Mouse (Mus musculus): ENCODE results near the gene Bco2. TPM values are rescaled to one million over a fixed set of nuclear protein-coding genes. Genes with fewer than 3 reads are reported as not detected.

Gene Bco2
- total RNA-seq, 1 experiment, result 0.22 TPM

GRCm38 (mm10) chr9:50567372-50567771, 12.4 kb upstream of the Bco2 start:
- no peaks in the 10 kb centered on the region for H3K4me1 ChIP-seq (ENCODE audit: control insufficient read depth in 2 of 2, insufficient read depth in 2 of 2, low read length in 2 of 2, poor library complexity in 1 of 2)
- no peaks in the 10 kb centered on the region for H3K9me3 ChIP-seq (ENCODE audit: control insufficient read depth, insufficient read depth, low read depth, low read length)
- H3K36me3 ChIP-seq (ENCODE audit: control insufficient read depth, insufficient read depth, low read length, poor library complexity, severe bottlenecking), result no peaks in the 10 kb centered on the region
- no peak for DNase-seq (ENCODE audit: low read depth, low spot score)
- H3K9ac ChIP-seq (ENCODE audit: insufficient read depth, low read depth, low read length, poor library complexity, severe bottlenecking), result no peak overlapping the region
- TF ChIP-seq ZC3H11A (IDR thresholded peaks at IDR 0.05; ENCODE audit: borderline replicate concordance, low read depth, low read length) (no peak), ZNF384 (IDR thresholded peaks at IDR 0.05; ENCODE audit: low read depth, low read length) (no peak), MAFK (IDR thresholded peaks at IDR 0.05; ENCODE audit: insufficient read depth, low read depth, low read length) (no peak), CHD2 (IDR thresholded peaks at IDR 0.05; ENCODE audit: low read depth, low read length) (no peak), HCFC1 (IDR thresholded peaks at IDR 0.05; ENCODE audit: borderline replicate concordance, insufficient read depth, low read length) (no peak)
- in situ Hi-C loops (cut with MboI; ENCODE audit: low sequenced_read_pairs in 2 of 2, unreplicated experiment in 2 of 2), result no loop called here
- no peak overlapping the region for H3K27ac ChIP-seq (ENCODE audit: insufficient read depth, low read depth, low read length, poor library complexity, severe bottlenecking)
- H3K4me3 ChIP-seq (ENCODE audit: insufficient read depth in 1 of 2, low read depth in 1 of 2, low read length in 2 of 2, poor library complexity in 1 of 2, severe bottlenecking in 1 of 2), result no peak overlapping the region

- H3K27ac ChIP-seq (ENCODE audit: insufficient read depth, low read depth, low read length, poor library complexity, severe bottlenecking), result no peak overlapping the region
- H3K4me1 ChIP-seq (ENCODE audit: control insufficient read depth in 2 of 2, insufficient read depth in 2 of 2, low read length in 2 of 2, poor library complexity in 1 of 2), result 0 out of 4 replicates have a peak, but pooled peaks cover 0 to 2% of the 10 kb centered on the region in 2 experiments
- no peak for TF ChIP-seq MAFK (IDR thresholded peaks at IDR 0.05; ENCODE audit: insufficient read depth, low read depth, low read length)
- no peak for TF ChIP-seq ZNF384 (IDR thresholded peaks at IDR 0.05; ENCODE audit: low read depth, low read length)
- no peak for TF ChIP-seq HCFC1 (IDR thresholded peaks at IDR 0.05; ENCODE audit: borderline replicate concordance, insufficient read depth, low read length)
- no peak for TF ChIP-seq ZC3H11A (IDR thresholded peaks at IDR 0.05; ENCODE audit: borderline replicate concordance, low read depth, low read length)
- no peak for TF ChIP-seq CHD2 (IDR thresholded peaks at IDR 0.05; ENCODE audit: low read depth, low read length)
- no peak overlapping the region for H3K4me3 ChIP-seq (ENCODE audit: insufficient read depth in 1 of 2, low read depth in 1 of 2, low read length in 2 of 2, poor library complexity in 1 of 2, severe bottlenecking in 1 of 2)
- no peak for DNase-seq (ENCODE audit: low read depth, low spot score)
- H3K36me3 ChIP-seq (ENCODE audit: control insufficient read depth, insufficient read depth, low read length, poor library complexity, severe bottlenecking), result no peaks in the 10 kb centered on the region
- H3K9ac ChIP-seq (ENCODE audit: insufficient read depth, low read depth, low read length, poor library complexity, severe bottlenecking), result no peak overlapping the region
- in situ Hi-C loops (cut with MboI; ENCODE audit: low sequenced_read_pairs in 2 of 2, unreplicated experiment in 2 of 2), result no loop called here
- no peaks in the 10 kb centered on the region for H3K9me3 ChIP-seq (ENCODE audit: control insufficient read depth, insufficient read depth, low read depth, low read length)
Measured at GRCm38 (mm10) chr9:50565940-50566339, 11.0 kb upstream of the Bco2 start.

- Histone ChIP-seq H3K4me3 (ENCODE audit: insufficient read depth in 1 of 2, low read depth in 1 of 2, low read length in 2 of 2, poor library complexity in 1 of 2, severe bottlenecking in 1 of 2) (no peak overlapping the region), H3K9ac (ENCODE audit: insufficient read depth, low read depth, low read length, poor library complexity, severe bottlenecking) (no peak overlapping the region), H3K36me3 (ENCODE audit: control insufficient read depth, insufficient read depth, low read length, poor library complexity, severe bottlenecking) (no peaks in the 10 kb centered on the region), H3K27ac (ENCODE audit: insufficient read depth, low read depth, low read length, poor library complexity, severe bottlenecking) (no peak overlapping the region), H3K4me1 (ENCODE audit: control insufficient read depth in 2 of 2, insufficient read depth in 2 of 2, low read length in 2 of 2, poor library complexity in 1 of 2) (0 out of 4 replicates have a peak, but pooled peaks cover 0 to 3% of the 10 kb centered on the region in 2 experiments), H3K9me3 (ENCODE audit: control insufficient read depth, insufficient read depth, low read depth, low read length) (no peaks in the 10 kb centered on the region)
- in situ Hi-C loops (cut with MboI; ENCODE audit: low sequenced_read_pairs in 2 of 2, unreplicated experiment in 2 of 2), result no loop called here
- no peak for DNase-seq (ENCODE audit: low read depth, low spot score)
- no peak for TF ChIP-seq ZC3H11A (IDR thresholded peaks at IDR 0.05; ENCODE audit: borderline replicate concordance, low read depth, low read length)
- no peak for TF ChIP-seq ZNF384 (IDR thresholded peaks at IDR 0.05; ENCODE audit: low read depth, low read length)
- TF ChIP-seq CHD2 (IDR thresholded peaks at IDR 0.05; ENCODE audit: low read depth, low read length), result no peak
- no peak for TF ChIP-seq HCFC1 (IDR thresholded peaks at IDR 0.05; ENCODE audit: borderline replicate concordance, insufficient read depth, low read length)
- TF ChIP-seq MAFK (IDR thresholded peaks at IDR 0.05; ENCODE audit: insufficient read depth, low read depth, low read length), result no peak
Measured at GRCm38 (mm10) chr9:50565173-50565572, 10.2 kb upstream of the Bco2 start.

GRCm38 (mm10) chr9:50561918-50562360, 7.0 kb upstream of the Bco2 start:
- DNase-seq (ENCODE audit: low read depth, low spot score), result no peak
- Histone ChIP-seq H3K4me1 (ENCODE audit: control insufficient read depth in 2 of 2, insufficient read depth in 2 of 2, low read length in 2 of 2, poor library complexity in 1 of 2) (0 out of 4 replicates have a peak, but pooled peaks cover 0 to 3% of the 10 kb centered on the region in 2 experiments), H3K9ac (ENCODE audit: insufficient read depth, low read depth, low read length, poor library complexity, severe bottlenecking) (no peak overlapping the region), H3K36me3 (ENCODE audit: control insufficient read depth, insufficient read depth, low read length, poor library complexity, severe bottlenecking) (no peaks in the 10 kb centered on the region), H3K27ac (ENCODE audit: insufficient read depth, low read depth, low read length, poor library complexity, severe bottlenecking) (no peak overlapping the region), H3K9me3 (ENCODE audit: control insufficient read depth, insufficient read depth, low read depth, low read length) (no peaks in the 10 kb centered on the region), H3K4me3 (ENCODE audit: insufficient read depth in 1 of 2, low read depth in 1 of 2, low read length in 2 of 2, poor library complexity in 1 of 2, severe bottlenecking in 1 of 2) (no peak overlapping the region)
- in situ Hi-C loops (cut with MboI; ENCODE audit: low sequenced_read_pairs in 2 of 2, unreplicated experiment in 2 of 2), result no loop called here
- TF ChIP-seq CHD2 (IDR thresholded peaks at IDR 0.05; ENCODE audit: low read depth, low read length), result no peak
- no peak for TF ChIP-seq MAFK (IDR thresholded peaks at IDR 0.05; ENCODE audit: insufficient read depth, low read depth, low read length)
- TF ChIP-seq HCFC1 (IDR thresholded peaks at IDR 0.05; ENCODE audit: borderline replicate concordance, insufficient read depth, low read length), result no peak
- no peak for TF ChIP-seq ZC3H11A (IDR thresholded peaks at IDR 0.05; ENCODE audit: borderline replicate concordance, low read depth, low read length)
- TF ChIP-seq ZNF384 (IDR thresholded peaks at IDR 0.05; ENCODE audit: low read depth, low read length), result no peak

All from ES-E14 (cell line).